Mouse (Mus musculus) embryonic facial prominence, embryonic 11.5 days (tissue): ENCODE results near the gene Poc1b. TPM values are rescaled to one million over a fixed set of nuclear protein-coding genes. Genes with fewer than 3 reads are reported as not detected.
"Not testable (repeated sequence)": the region's sequence is repeated elsewhere in the genome, so short reads cannot be mapped to it uniquely, and the experiment has no call there.

Experiments used
- ATAC-seq: fragments of 200-750 bp; cut with Nextera tagmentation; replicated peaks from 2 replicates; pipeline ENCODE4 v1.8.0; 2017; ENCODE audit warnings: low read depth; ENCODE audit not compliant: insufficient number of reproducible peaks, low FRiP score, low TSS enrichment
- DNase-seq: peaks from one replicate; pipeline ENCODE4 v3.0.0-alpha.2; 2015; ENCODE audit warnings: low spot score
- H3K27ac ChIP-seq: fragments of 300-500 bp; sonication (generic); replicated peaks from 2 replicates; pipeline ENCODE4 v1.5.1; 2014; ENCODE audit warnings: mild to moderate bottlenecking, low read depth, low read length, control low read depth
- H3K27me3 ChIP-seq: fragments of 300-500 bp; sonication (generic); 2 replicates; pipeline ENCODE4 v1.6.1; 2014; ENCODE audit warnings: mild to moderate bottlenecking, low read length, moderate library complexity, mixed read lengths; ENCODE audit not compliant: control insufficient read depth, insufficient read depth
- H3K36me3 ChIP-seq: fragments of 300-500 bp; sonication (generic); replicated peaks from 2 replicates; pipeline ENCODE4 v1.6.1; 2014; ENCODE audit warnings: low read depth, mild to moderate bottlenecking, low read length, moderate library complexity, mixed read lengths; ENCODE audit not compliant: control insufficient read depth, insufficient read depth
- H3K4me1 ChIP-seq: fragments of 300-500 bp; sonication (generic); 2 replicates; pipeline ENCODE4 v1.6.1; 2014; ENCODE audit warnings: low read length, mixed read lengths; ENCODE audit not compliant: control insufficient read depth, insufficient read depth
- H3K4me2 ChIP-seq: fragments of 300-500 bp; sonication (generic); 2 replicates; pipeline ENCODE4 v1.6.1; 2014; ENCODE audit warnings: low read depth, mild to moderate bottlenecking, control low read depth, low read length, moderate library complexity
- H3K4me3 ChIP-seq: fragments of 300-500 bp; sonication (generic); 2 replicates; pipeline ENCODE4 v1.5.1; 2014; ENCODE audit warnings: low read depth, low read length, control low read depth
- H3K9ac ChIP-seq: fragments of 300-500 bp; sonication (generic); replicated peaks from 2 replicates; pipeline ENCODE4 v1.6.1; 2014; ENCODE audit warnings: mild to moderate bottlenecking, control low read depth, low read length
- H3K9me3 ChIP-seq: fragments of 300-500 bp; sonication (generic); replicated peaks from 2 replicates; pipeline ENCODE4 v1.6.1; 2016; ENCODE audit warnings: mild to moderate bottlenecking, low read length, inconsistent platforms, mixed read lengths; ENCODE audit not compliant: control insufficient read depth
- WGBS: fragments of 180-500 bp; shearing (Covaris S2); extraction: QIAGEN DNeasy Blood & Tissue Kit; methylation state at CpG from one replicate; pipeline ENCODE4 v1.1.7; 2014; 5-methylcytosine and 5-hydroxymethylcytosine counted together
- polyA plus RNA-seq: library from polyadenylated mRNA; unstranded; fragments of >200 nt; fragmentation: Nextera tagmentation; extraction: Ambion mirVana; gene quantifications from 2 replicates; pipeline ENCODE4 v1.2.1, GENCODE M21; 2014

Gene Poc1b
- polyA plus RNA-seq, 1 experiment from 2014 or later, result 42.0 TPM

DNA sequence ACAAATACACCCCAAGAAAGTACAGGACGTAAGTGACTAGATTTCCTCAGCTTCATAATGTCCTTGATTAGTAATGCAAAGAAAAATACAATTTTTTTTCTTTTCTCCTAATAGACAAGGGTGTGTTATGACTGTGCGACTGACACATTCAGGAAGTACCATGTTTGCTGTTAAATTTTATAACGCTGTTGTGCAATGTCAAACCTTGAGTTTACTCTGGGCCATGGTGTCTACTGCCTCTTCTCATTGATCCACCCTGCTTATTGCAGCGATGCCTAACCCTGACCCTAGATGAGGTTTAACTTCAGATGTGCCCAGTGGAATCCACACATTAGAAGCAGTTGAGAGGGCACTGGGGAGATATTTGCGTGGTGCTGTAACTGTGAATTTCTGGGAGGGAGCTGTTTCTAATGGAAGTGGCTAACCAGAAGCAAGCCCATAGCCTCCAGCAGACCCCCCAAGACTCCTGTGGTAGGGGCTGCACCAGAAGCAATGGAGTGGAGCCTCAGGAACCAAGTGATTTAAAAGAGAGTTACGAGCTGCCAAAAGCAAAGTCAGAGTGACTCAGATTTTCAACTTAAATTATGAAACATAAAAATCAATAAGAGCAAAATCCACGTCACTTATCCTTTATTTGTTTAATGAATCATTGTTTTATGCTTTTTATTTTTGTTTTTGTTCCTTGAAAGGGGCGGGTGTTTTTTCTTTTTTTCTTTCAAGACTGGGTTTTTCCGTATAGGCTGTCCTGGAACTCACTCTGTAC, 104.8 kb downstream of the Poc1b start:
- H3K4me2 ChIP-seq, result no peak overlapping the region
- no peak overlapping the region for H3K27ac ChIP-seq
- no peak overlapping the region for H3K4me3 ChIP-seq
- H3K4me1 ChIP-seq, result no peaks in the 10 kb centered on the region
- H3K9ac ChIP-seq, result no peak overlapping the region
- WGBS, result 90% methylated on average over 9 of the region's 9 CpGs
- DNase-seq, result no peak
- ATAC-seq, result no peak
- no peaks in the 10 kb centered on the region for H3K27me3 ChIP-seq
- no peaks in the 10 kb centered on the region; the same call in 1 of the 2 replicates for H3K36me3 ChIP-seq
- H3K9me3 ChIP-seq, result no peaks in the 10 kb centered on the region

DNA sequence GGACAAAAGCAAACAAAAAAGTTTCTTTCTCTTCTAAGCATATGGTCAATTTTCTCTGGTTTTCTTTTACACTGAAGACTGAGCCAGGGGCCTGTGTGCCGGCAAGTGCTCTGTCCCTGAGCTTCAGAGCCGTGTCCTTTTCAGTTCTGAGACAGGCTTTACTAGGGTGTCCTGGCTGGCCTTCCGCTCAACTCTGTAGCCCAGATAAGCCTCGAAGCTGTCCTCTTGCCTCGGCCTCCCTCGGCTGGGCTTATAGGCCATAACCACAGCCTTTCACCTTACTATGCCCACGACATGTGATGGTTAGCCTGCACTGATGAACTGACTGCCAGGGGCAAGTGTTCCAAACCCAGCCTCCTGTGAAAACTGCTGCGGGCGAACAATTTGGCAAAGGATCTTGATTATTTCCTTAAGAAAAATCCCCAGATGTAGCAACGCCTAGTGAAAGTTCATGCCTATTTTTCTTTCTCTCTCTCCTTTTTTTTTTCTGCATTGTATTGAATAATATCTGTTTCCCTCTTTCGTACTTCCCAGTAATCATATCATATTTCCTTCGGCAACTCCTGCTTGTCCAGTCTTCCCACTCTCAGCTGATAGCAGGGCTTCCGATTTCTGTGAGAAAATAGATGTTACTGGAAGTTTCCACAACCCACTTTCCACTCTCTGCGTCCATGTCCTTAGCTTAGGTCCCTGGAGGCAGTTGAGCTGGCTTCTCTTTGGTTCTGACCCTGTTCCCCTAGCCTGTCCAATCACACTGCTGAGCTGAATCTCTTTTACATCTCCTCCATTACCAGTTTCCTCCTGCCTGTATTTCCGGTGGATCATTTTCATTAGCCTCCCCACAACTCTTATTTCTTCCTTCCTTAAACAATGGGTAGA, 107.8 kb downstream of the Poc1b start:
- H3K27ac ChIP-seq, result no peak overlapping the region
- no peaks in the 10 kb centered on the region for H3K4me1 ChIP-seq
- no peaks in the 10 kb centered on the region for H3K27me3 ChIP-seq
- H3K9me3 ChIP-seq, result no peaks in the 10 kb centered on the region
- no peaks in the 10 kb centered on the region for H3K36me3 ChIP-seq
- 80% methylated on average over 15 of the region's 15 CpGs for WGBS
- no peak overlapping the region for H3K9ac ChIP-seq
- no peak overlapping the region for H3K4me3 ChIP-seq
- no peak for DNase-seq
- no peak overlapping the region; the same call in 1 of the 2 replicates for H3K4me2 ChIP-seq
- no peak for ATAC-seq

DNA sequence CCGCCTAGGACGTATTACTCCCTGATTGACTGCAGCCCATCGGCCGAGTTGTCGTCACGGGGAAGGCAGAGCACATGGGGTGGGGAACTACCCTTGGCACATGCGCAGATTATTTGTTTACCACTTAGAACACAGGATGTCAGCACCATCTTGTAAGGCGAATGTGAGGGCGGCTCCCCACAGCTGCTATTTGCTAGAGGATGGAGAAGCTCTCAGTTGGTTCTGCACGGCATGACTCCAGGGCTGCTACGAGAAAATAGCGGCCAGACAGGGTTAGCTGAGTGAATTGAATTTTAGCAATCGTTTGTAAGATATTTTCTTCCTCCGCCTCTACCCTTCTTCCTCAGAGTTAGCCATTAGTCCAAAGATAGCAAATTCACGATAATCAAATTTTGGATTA, 109.7 kb downstream of the Poc1b start:
- DNase-seq, H3K9me3 ChIP-seq, H3K27ac ChIP-seq, ATAC-seq, H3K4me2 ChIP-seq, H3K4me1 ChIP-seq, H3K36me3 ChIP-seq, H3K27me3 ChIP-seq, H3K9ac ChIP-seq, H3K4me3 ChIP-seq: not testable (repeated sequence)
- 89% methylated on average over 15 of the region's 15 CpGs for WGBS

DNA sequence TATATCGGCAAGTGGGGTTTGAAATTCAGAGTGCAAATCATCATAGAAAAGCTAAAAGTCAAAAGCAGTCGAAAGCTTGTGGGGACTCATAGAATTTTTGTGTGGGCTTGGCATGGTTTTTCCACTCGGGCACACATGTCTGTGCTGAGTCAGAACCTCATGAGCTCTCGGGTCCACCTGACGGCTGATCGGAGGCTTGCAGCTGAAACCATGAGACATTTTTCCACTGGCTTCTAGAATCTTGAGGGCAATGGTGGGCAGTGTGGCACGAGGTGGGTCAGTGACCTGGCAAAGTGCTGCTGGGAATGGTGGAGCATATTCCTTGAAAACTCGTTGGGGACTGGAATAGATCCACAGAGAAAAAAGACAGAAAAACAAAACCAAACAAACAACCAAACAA, 114.7 kb downstream of the Poc1b start:
- H3K9me3 ChIP-seq, result no peaks in the 10 kb centered on the region
- H3K27me3 ChIP-seq, result no peaks in the 10 kb centered on the region
- no peak overlapping the region for H3K9ac ChIP-seq
- H3K4me1 ChIP-seq, result no peaks in the 10 kb centered on the region
- H3K27ac ChIP-seq, result no peak overlapping the region
- ATAC-seq (no peak), DNase-seq (no peak)
- WGBS, result 90% methylated on average over 8 of the region's 8 CpGs
- H3K4me3 ChIP-seq, result no peak overlapping the region
- no peak overlapping the region for H3K4me2 ChIP-seq
- no peaks in the 10 kb centered on the region for H3K36me3 ChIP-seq

DNA sequence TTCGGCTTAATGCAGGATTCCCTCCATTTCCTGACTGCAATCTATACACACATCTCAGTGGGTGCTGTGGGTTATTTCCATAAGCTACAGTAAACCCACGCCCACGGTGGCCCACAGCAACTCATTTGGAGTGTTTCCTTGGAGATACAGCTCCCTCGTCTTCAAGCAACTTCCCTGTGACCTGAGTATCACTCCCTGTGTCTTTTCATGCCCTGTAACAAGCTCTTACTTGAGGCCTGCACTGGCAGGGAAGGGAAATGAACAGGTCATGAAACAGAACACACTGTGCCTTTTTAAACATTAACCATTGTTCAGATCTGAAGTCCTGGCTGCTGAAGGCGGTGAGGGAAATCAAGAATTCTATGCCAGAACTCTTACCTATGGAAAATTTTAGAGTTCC, 115.9 kb downstream of the Poc1b start:
- Histone ChIP-seq H3K27me3 (no peaks in the 10 kb centered on the region), H3K9ac (no peak overlapping the region), H3K36me3 (no peaks in the 10 kb centered on the region), H3K27ac (no peak overlapping the region), H3K4me1 (no peaks in the 10 kb centered on the region), H3K4me2 (no peak overlapping the region), H3K9me3 (no peaks in the 10 kb centered on the region), H3K4me3 (no peak overlapping the region)
- ATAC-seq (no peak), DNase-seq (no peak)
- WGBS, result 86% methylated on average over 5 of the region's 5 CpGs

DNA sequence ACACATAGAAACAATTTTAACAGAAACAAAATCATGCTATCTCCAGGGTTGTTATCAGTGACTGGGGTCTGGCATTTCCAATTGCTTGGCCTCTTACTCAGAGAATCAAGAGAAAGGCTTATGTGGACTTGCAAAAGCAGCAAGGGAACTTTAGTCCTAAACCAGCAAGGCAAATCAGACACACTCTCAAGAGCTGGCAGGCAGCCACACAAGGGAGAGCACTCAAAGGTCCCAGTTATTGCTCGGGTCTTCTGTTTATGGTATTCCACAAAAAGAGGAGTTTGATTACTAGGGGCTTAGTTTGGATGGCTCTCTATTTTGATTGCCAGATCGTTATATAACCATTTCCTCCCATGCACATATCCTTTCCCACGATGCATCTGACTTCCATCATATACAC, 117.4 kb downstream of the Poc1b start:
- 0 out of 2 replicates have a peak, but pooled peaks cover 5% of the 10 kb centered on the region for H3K4me1 ChIP-seq

DNA sequence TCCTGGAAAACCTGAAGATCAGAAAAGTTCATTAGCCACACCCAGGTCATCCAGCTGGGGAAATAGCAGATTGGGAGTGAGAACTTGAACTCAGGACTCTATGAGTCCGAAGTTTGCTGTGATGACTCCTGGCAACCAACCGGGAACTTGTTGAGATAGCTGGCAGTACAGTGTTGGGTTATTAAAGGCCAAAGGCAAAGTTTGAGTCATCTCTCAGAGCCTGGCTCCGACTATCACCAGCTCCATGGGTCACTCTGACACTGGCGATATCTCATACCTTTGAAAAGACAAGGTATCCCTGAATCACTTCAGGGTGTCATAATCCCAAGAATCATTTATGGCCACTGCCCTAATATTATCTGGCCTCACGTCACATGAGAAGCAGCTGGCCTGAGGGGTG, 119.9 kb downstream of the Poc1b start:
- H3K27me3 ChIP-seq, result no peaks in the 10 kb centered on the region
- no peak overlapping the region for H3K9ac ChIP-seq
- DNase-seq, result no peak
- H3K4me1 ChIP-seq, result 0 out of 2 replicates have a peak, but pooled peaks cover 5% of the 10 kb centered on the region
- no peak overlapping the region for H3K4me3 ChIP-seq
- no peak overlapping the region for H3K27ac ChIP-seq
- no peaks in the 10 kb centered on the region for H3K9me3 ChIP-seq
- no peaks in the 10 kb centered on the region for H3K36me3 ChIP-seq
- WGBS, result 89% methylated on average over 5 of the region's 5 CpGs
- no peak for ATAC-seq
- H3K4me2 ChIP-seq, result no peak overlapping the region

More for the DNA sequence above, 117.4 kb downstream of the Poc1b start:
- DNase-seq, result no peak
- WGBS, result 78% methylated on average over 3 of the region's 3 CpGs
- H3K9ac ChIP-seq, result no peak overlapping the region
- H3K9me3 ChIP-seq, result no peaks in the 10 kb centered on the region
- H3K27ac ChIP-seq, result no peak overlapping the region
- no peak for ATAC-seq
- no peak overlapping the region for H3K4me3 ChIP-seq
- H3K36me3 ChIP-seq, result no peaks in the 10 kb centered on the region
- H3K4me2 ChIP-seq, result no peak overlapping the region
- H3K27me3 ChIP-seq, result no peaks in the 10 kb centered on the region
